Mouse (Mus musculus): ENCODE data around the gene Rps13.

GRCm38 (mm10) chr7:116294961-116295360 lies 39.0 kb downstream of the Rps13 start:
- TF ChIP-seq CTCF (IDR thresholded peaks at IDR 0.05; ENCODE audit: control insufficient read depth, insufficient read depth, insufficient read length) (no peak), MYOD1 (IDR thresholded peaks at IDR 0.05; ENCODE audit: control insufficient read depth, insufficient read length, low read depth) (no peak), MAX (IDR thresholded peaks at IDR 0.05) (no peak), USF1 (IDR thresholded peaks at IDR 0.05; ENCODE audit: low read depth) (no peak), CEBPB (IDR thresholded peaks at IDR 0.05; ENCODE audit: low read depth) (no peak), FOSL1 (IDR thresholded peaks at IDR 0.05; ENCODE audit: insufficient read depth, low read length, poor library complexity, severe bottlenecking) (no peak)

Data from C2C12 (cell line).